ENCODE assay signal across 10 mouse cellular contexts in the genomic region with DNA sequence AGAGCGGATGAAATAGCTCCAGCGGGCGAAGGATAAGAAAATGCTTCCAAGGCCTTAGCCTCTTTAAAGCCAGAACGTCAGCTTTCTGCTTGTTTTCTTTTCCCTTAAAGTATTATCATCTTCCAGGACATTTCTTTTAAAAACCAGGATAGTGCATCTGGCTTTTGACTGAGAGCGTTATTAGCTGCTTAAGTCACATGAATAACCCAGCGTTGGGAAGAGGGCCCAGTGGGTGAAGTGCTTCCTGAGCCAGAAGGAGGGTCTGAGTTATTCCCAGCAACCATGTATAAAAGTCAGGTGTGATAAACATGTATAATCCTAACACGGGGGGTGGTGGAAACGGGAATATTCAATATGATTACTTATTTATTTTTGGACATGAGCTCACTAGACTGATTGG.
A peak's percentile ranks its signal among the peaks of the same experiment; 100 is the strongest.
DNase-seq lines count a peak whose midpoint lies in the region; ATAC-seq and TF ChIP-seq lines count a peak whose summit lies in the region.
"Had no signal": no experiment of that assay in that cellular context is flagged by ENCODE, and none has a peak within 500 bp of the region (broad histone marks: within the 10 kb centered on the region; RNA-seq: fewer than 3 reads in every experiment).

No protein-coding gene starts in this region.

- WGBS in cerebellum, adult 2 months: 58% methylated on average over 8 of the region's 8 CpGs
- WGBS in kidney, embryonic 14.5 days: 70% methylated on average over 8 of the region's 8 CpGs
- WGBS in midbrain, embryonic 11.5 days: 72% methylated on average over 8 of the region's 8 CpGs
- 65% methylated on average over 8 of the region's 8 CpGs for WGBS in midbrain, embryonic 13.5 days
- 55% methylated on average over 8 of the region's 8 CpGs for WGBS in stomach, embryonic 14.5 days

- H3K9me3 ChIP-seq in kidney, embryonic 14.5 days (ENCODE audit: control insufficient read depth, low read length): no peaks in the 10 kb centered on the region
- no peaks in the 10 kb centered on the region for H3K9me3 ChIP-seq in midbrain, embryonic 11.5 days (ENCODE audit: control insufficient read depth, low read length)
- H3K9me3 ChIP-seq in midbrain, embryonic 13.5 days: no peaks in the 10 kb centered on the region
- no peaks in the 10 kb centered on the region for H3K9me3 ChIP-seq in stomach, embryonic 14.5 days (ENCODE audit: control insufficient read depth, low read depth, low read length)
- H3K9me3 ChIP-seq: forebrain, embryonic 13.5 days had no signal

- no peaks in the 10 kb centered on the region for H3K36me3 ChIP-seq in kidney, embryonic 14.5 days (ENCODE audit: control insufficient read depth, insufficient read depth, low read length)
- no peaks in the 10 kb centered on the region for H3K36me3 ChIP-seq in midbrain, embryonic 11.5 days (ENCODE audit: control insufficient read depth, insufficient read depth, low read length)
- no peaks in the 10 kb centered on the region for H3K36me3 ChIP-seq in midbrain, embryonic 13.5 days
- no peaks in the 10 kb centered on the region for H3K36me3 ChIP-seq in stomach, embryonic 14.5 days (ENCODE audit: control insufficient read depth, insufficient read depth, low read length)

- no peak for TF ChIP-seq CTCF in cerebellum, adult 2 months (IDR thresholded peaks at IDR 0.05; ENCODE audit: borderline replicate concordance, insufficient read depth, low read depth, low read length)

- no peak overlapping the region for H3K4me2 ChIP-seq in kidney, embryonic 14.5 days (replicated peaks; ENCODE audit: low read depth, low read length)
- H3K4me2 ChIP-seq in midbrain, embryonic 11.5 days: no peak overlapping the region
- H3K4me2 ChIP-seq in midbrain, embryonic 13.5 days (replicated peaks): no peak overlapping the region
- no peak overlapping the region for H3K4me2 ChIP-seq in stomach, embryonic 14.5 days (replicated peaks; ENCODE audit: low read depth, low read length)
- H3K4me2 ChIP-seq: forebrain, embryonic 13.5 days had no signal

- H3K4me3 ChIP-seq in cerebellum, adult 2 months (replicated peaks; ENCODE audit: insufficient read depth, low read depth, low read length): no peak overlapping the region
- H3K4me3 ChIP-seq in kidney, embryonic 14.5 days (ENCODE audit: low read length): no peak overlapping the region
- no peak overlapping the region for H3K4me3 ChIP-seq in midbrain, embryonic 11.5 days (ENCODE audit: low read depth, low read length)
- no peak overlapping the region for H3K4me3 ChIP-seq in midbrain, embryonic 13.5 days (replicated peaks)
- no peak overlapping the region for H3K4me3 ChIP-seq in stomach, embryonic 14.5 days (ENCODE audit: low read depth, low read length)
- H3K4me3 ChIP-seq: forebrain, embryonic 13.5 days had no signal

- H3K4me1 ChIP-seq in cerebellum, adult 2 months (ENCODE audit: control insufficient read depth, insufficient read depth, low read length): peaks cover 32% of the 10 kb centered on the region
- peaks cover 42% of the 10 kb centered on the region for H3K4me1 ChIP-seq in kidney, embryonic 14.5 days (ENCODE audit: control insufficient read depth, insufficient read depth, low read length)
- H3K4me1 ChIP-seq in midbrain, embryonic 11.5 days (ENCODE audit: control insufficient read depth, insufficient read depth, low read length): peaks cover 19% of the 10 kb centered on the region
- H3K4me1 ChIP-seq in midbrain, embryonic 13.5 days (replicated peaks): peaks cover 23% of the 10 kb centered on the region
- peaks cover 25% of the 10 kb centered on the region for H3K4me1 ChIP-seq in stomach, embryonic 14.5 days (ENCODE audit: control insufficient read depth, insufficient read depth, low read length)

- no peak for ATAC-seq in kidney, embryonic 14.5 days (ENCODE audit: low FRiP score, low TSS enrichment)
- ATAC-seq in midbrain, embryonic 11.5 days (ENCODE audit: low FRiP score): no peak
- no peak for ATAC-seq in midbrain, embryonic 13.5 days
- ATAC-seq in stomach, embryonic 14.5 days (ENCODE audit: insufficient number of reproducible peaks, insufficient read depth, low FRiP score, low read depth): no peak
- ATAC-seq: forebrain, embryonic 13.5 days had no signal

- no peak for TF ChIP-seq POLR2A in cerebellum, adult 2 months (IDR thresholded peaks at IDR 0.05; ENCODE audit: borderline replicate concordance, insufficient read depth, low read length)

- no peak overlapping the region for H3K9ac ChIP-seq in kidney, embryonic 14.5 days (ENCODE audit: low read depth, low read length)
- no peak overlapping the region for H3K9ac ChIP-seq in midbrain, embryonic 11.5 days (ENCODE audit: low read length)
- no peak overlapping the region for H3K9ac ChIP-seq in midbrain, embryonic 13.5 days (replicated peaks)
- no peak overlapping the region for H3K9ac ChIP-seq in stomach, embryonic 14.5 days (replicated peaks; ENCODE audit: low read depth, low read length)
- H3K9ac ChIP-seq: forebrain, embryonic 13.5 days had no signal

- no peaks in the 10 kb centered on the region for H3K27me3 ChIP-seq in cerebellum, adult 2 months (ENCODE audit: control insufficient read depth, insufficient read depth, low read length)
- no peaks in the 10 kb centered on the region for H3K27me3 ChIP-seq in kidney, embryonic 14.5 days (ENCODE audit: control insufficient read depth, insufficient read depth, low read length)
- H3K27me3 ChIP-seq in midbrain, embryonic 11.5 days (ENCODE audit: control insufficient read depth, insufficient read depth, low read length): no peaks in the 10 kb centered on the region
- no peaks in the 10 kb centered on the region for H3K27me3 ChIP-seq in midbrain, embryonic 13.5 days
- H3K27me3 ChIP-seq in stomach, embryonic 14.5 days (ENCODE audit: control insufficient read depth, insufficient read depth, low read length): no peaks in the 10 kb centered on the region
- H3K27me3 ChIP-seq: forebrain, embryonic 13.5 days had no signal

- peak overlapping the region; percentile 33; the same call in 1 of the 2 replicates for H3K27ac ChIP-seq in cerebellum, adult 2 months (ENCODE audit: insufficient read depth, low read length)
- H3K27ac ChIP-seq in kidney, embryonic 14.5 days (ENCODE audit: low read depth, low read length): peak overlapping the region; percentile 34; the same call in 1 of the 2 replicates
- no peak overlapping the region for H3K27ac ChIP-seq in midbrain, embryonic 11.5 days (ENCODE audit: low read depth, low read length)
- H3K27ac ChIP-seq in midbrain, embryonic 13.5 days: no peak overlapping the region
- 0 out of 2 replicates have a peak overlapping the region, but pooled peaks have one; percentile 52 for H3K27ac ChIP-seq in stomach, embryonic 14.5 days (ENCODE audit: low read length)
- H3K27ac ChIP-seq: forebrain, embryonic 13.5 days had no signal

- DNase-seq in cerebellum, adult 2 months: no peak
- DNase-seq in cerebellum, postnatal 25 days: no peak
- DNase-seq in kidney, adult 18-20 months: no peak
- peak; percentile 69 for DNase-seq in midbrain, embryonic 11.5 days (ENCODE audit: low spot score, missing footprints)
- DNase-seq in urinary bladder, postnatal 10 days (ENCODE audit: low spot score): no peak
- DNase-seq: thymus, adult 2 months had no signal

Comparison
In these comparisons a context has a peak if more than half of its experiments do, and no peak if none do; other contexts are left out.
1. H3K27ac ChIP-seq: peak in cerebellum, adult 2 months (single experiment), kidney, embryonic 14.5 days (single experiment) and stomach, embryonic 14.5 days (single experiment); none in midbrain, embryonic 11.5 days (single experiment) and midbrain, embryonic 13.5 days (single experiment).